In genomic region chr14:49723361-49724054, GRCm38 (mm10) we compare ENCODE assay signal across 7 mouse cellular contexts. TPM values are rescaled to one million over a fixed set of nuclear protein-coding genes. Genes with fewer than 3 reads are reported as not detected.
DNase-seq lines count a peak whose midpoint lies in the region; ATAC-seq and TF ChIP-seq lines count a peak whose summit lies in the region.

No protein-coding gene starts in this region.

- 41% methylated on average over 4 of the region's 4 CpGs for WGBS in intestine, postnatal 0 days
- WGBS in intestine, embryonic 15.5 days, result 47% methylated on average over 4 of the region's 4 CpGs
- 34% methylated on average over 4 of the region's 4 CpGs for WGBS in heart, embryonic 15.5 days

- DNase-seq in urinary bladder, postnatal 14 days (ENCODE audit: low spot score), result peak; percentile 46
- DNase-seq in urinary bladder, adult 2 months (ENCODE audit: low spot score), result no peak
- DNase-seq in testis, postnatal 14 days (ENCODE audit: low spot score), result peak; percentile 59
- DNase-seq in spleen, adult 18-20 months, result no peak

- peak; percentile 64 for TF ChIP-seq CTCF in intestine, postnatal 0 days (IDR thresholded peaks at IDR 0.05; ENCODE audit: low read depth)

- no peak overlapping the region for H3K9ac ChIP-seq in intestine, postnatal 0 days (ENCODE audit: low read depth, low read length)
- no peak overlapping the region for H3K9ac ChIP-seq in intestine, embryonic 15.5 days
- H3K9ac ChIP-seq in heart, embryonic 15.5 days, result no peak overlapping the region

- H3K4me1 ChIP-seq in intestine, postnatal 0 days (replicated peaks; ENCODE audit: control insufficient read depth, insufficient read depth, low read length), result no peaks in the 10 kb centered on the region
- H3K4me1 ChIP-seq in intestine, embryonic 15.5 days (replicated peaks), result no peaks in the 10 kb centered on the region
- 0 out of 2 replicates have a peak, but pooled peaks cover 7% of the 10 kb centered on the region for H3K4me1 ChIP-seq in heart, embryonic 15.5 days (replicated peaks)

- H3K27me3 ChIP-seq in intestine, postnatal 0 days (replicated peaks; ENCODE audit: control insufficient read depth, insufficient read depth, low read length), result no peaks in the 10 kb centered on the region
- H3K27me3 ChIP-seq in intestine, embryonic 15.5 days (replicated peaks), result no peaks in the 10 kb centered on the region
- no peaks in the 10 kb centered on the region for H3K27me3 ChIP-seq in heart, embryonic 15.5 days

- no peak overlapping the region for H3K27ac ChIP-seq in intestine, postnatal 0 days (ENCODE audit: low read depth, low read length)
- no peak overlapping the region for H3K27ac ChIP-seq in intestine, embryonic 15.5 days
- H3K27ac ChIP-seq in heart, embryonic 15.5 days, result peak overlapping the region; percentile 24

- H3K36me3 ChIP-seq in intestine, postnatal 0 days (ENCODE audit: control insufficient read depth, insufficient read depth), result no peaks in the 10 kb centered on the region
- no peaks in the 10 kb centered on the region for H3K36me3 ChIP-seq in intestine, embryonic 15.5 days
- H3K36me3 ChIP-seq in heart, embryonic 15.5 days, result no peaks in the 10 kb centered on the region

- H3K9me3 ChIP-seq in intestine, postnatal 0 days (ENCODE audit: control insufficient read depth), result no peaks in the 10 kb centered on the region
- H3K9me3 ChIP-seq in intestine, embryonic 15.5 days, result no peaks in the 10 kb centered on the region
- H3K9me3 ChIP-seq in heart, embryonic 15.5 days (replicated peaks), result no peaks in the 10 kb centered on the region

- H3K4me2 ChIP-seq in intestine, postnatal 0 days (replicated peaks; ENCODE audit: low read depth), result no peak overlapping the region
- H3K4me2 ChIP-seq in intestine, embryonic 15.5 days (replicated peaks), result no peak overlapping the region
- H3K4me2 ChIP-seq in heart, embryonic 15.5 days, result no peak overlapping the region

- no peak overlapping the region for H3K4me3 ChIP-seq in intestine, postnatal 0 days (ENCODE audit: low read depth, low read length)
- no peak overlapping the region for H3K4me3 ChIP-seq in intestine, embryonic 15.5 days (replicated peaks)
- H3K4me3 ChIP-seq in heart, embryonic 15.5 days, result no peak overlapping the region

- no peak for ATAC-seq in intestine, postnatal 0 days
- ATAC-seq in intestine, embryonic 15.5 days, result no peak
- peak; percentile 62; the same call in 1 of the 2 replicates for ATAC-seq in heart, embryonic 15.5 days (replicated peaks; ENCODE audit: insufficient number of reproducible peaks, insufficient read depth, low FRiP score, low read depth)

RNA-seq across cellular contexts. Expression of gene Armh4, which starts 59.7 kb away (rescaled TPM):
- 5.3 and 6.2 TPM in 2 replicates for polyA plus RNA-seq in intestine, postnatal 0 days (2015; fragmentation: Nextera tagmentation; extraction: Ambion mirVana)
- polyA plus RNA-seq in intestine, embryonic 15.5 days (2015; fragmentation: Nextera tagmentation; extraction: Ambion mirVana), result 13.5 and 14.9 TPM in 2 replicates
- polyA plus RNA-seq in urinary bladder, adult 2 months (2012; rRNA removed), result 29.4 and 32.1 TPM in 2 replicates
- 40.7 and 43.1 TPM in 2 replicates for polyA plus RNA-seq in heart, embryonic 15.5 days (2015; fragmentation: Nextera tagmentation; extraction: Ambion mirVana)

Comparison
In these comparisons a context has a peak if more than half of its experiments do, and no peak if none do; other contexts are left out.
1. DNase-seq: peak in urinary bladder, postnatal 14 days (single experiment) and testis, postnatal 14 days (single experiment); none in urinary bladder, adult 2 months (single experiment) and spleen, adult 18-20 months (0 of 2).